Mouse (Mus musculus) hindbrain, embryonic 14.5 days (tissue): Measurements from ENCODE around the gene Disc1. TPM values are rescaled to one million over a fixed set of nuclear protein-coding genes. Genes with fewer than 3 reads are reported as not detected.

Source experiments
- ATAC-seq: fragments of 200-750 bp; cut with Nextera tagmentation; 2 replicates; pipeline ENCODE4 v1.8.0; 2017; ENCODE audit warnings: moderate number of reproducible peaks, mild to moderate bottlenecking, moderate TSS enrichment, moderate library complexity; ENCODE audit not compliant: low FRiP score
- DNase-seq: peaks from one replicate; pipeline ENCODE4 v3.0.0-alpha.2; 2015; ENCODE audit warnings: low spot score
- H3K27ac ChIP-seq: fragments of 300-500 bp; sonication (generic); 2 replicates; pipeline ENCODE4 v1.5.1; 2014; ENCODE audit warnings: mild to moderate bottlenecking, moderate library complexity
- H3K27me3 ChIP-seq: fragments of 300-500 bp; sonication (generic); 2 replicates; pipeline ENCODE4 v1.6.1; 2014; ENCODE audit warnings: mild to moderate bottlenecking, low read length, mixed read lengths; ENCODE audit not compliant: control insufficient read depth, insufficient read depth
- H3K36me3 ChIP-seq: fragments of 300-500 bp; sonication (generic); replicated peaks from 2 replicates; pipeline ENCODE4 v1.6.1; 2014; ENCODE audit not compliant: control insufficient read depth, insufficient read depth
- H3K4me1 ChIP-seq: fragments of 300-500 bp; sonication (generic); replicated peaks from 2 replicates; pipeline ENCODE4 v1.6.1; 2014; ENCODE audit warnings: antibody characterized with exemption, low read length, mixed read lengths; ENCODE audit not compliant: control insufficient read depth, insufficient read depth
- H3K4me2 ChIP-seq: fragments of 300-500 bp; sonication (generic); replicated peaks from 2 replicates; pipeline ENCODE4 v1.6.1; 2014; ENCODE audit warnings: mild to moderate bottlenecking, moderate library complexity
- H3K4me3 ChIP-seq: fragments of 300-500 bp; sonication (generic); replicated peaks from 2 replicates; pipeline ENCODE4 v1.5.1; 2014; ENCODE audit warnings: mild to moderate bottlenecking, low read length
- H3K9ac ChIP-seq: fragments of 300-500 bp; sonication (generic); 2 replicates; pipeline ENCODE4 v1.6.1; 2014
- H3K9me3 ChIP-seq: fragments of 300-500 bp; sonication (generic); 2 replicates; pipeline ENCODE4 v1.6.1; 2016; ENCODE audit warnings: low read length; ENCODE audit not compliant: control insufficient read depth
- WGBS: fragments of 180-500 bp; shearing (Covaris S2); extraction: QIAGEN DNeasy Blood & Tissue Kit; methylation state at CpG from one replicate; pipeline ENCODE4 v1.1.7; 2014; 5-methylcytosine and 5-hydroxymethylcytosine counted together
- polyA plus RNA-seq: library from polyadenylated mRNA; unstranded; fragments of >200 nt; fragmentation: Nextera tagmentation; extraction: Ambion mirVana; gene quantifications from 2 replicates; pipeline ENCODE4 v1.2.1, GENCODE M21; 2014

Disc1 gene
- polyA plus RNA-seq, 1 experiment from 2014 or later, result 1.8 TPM

DNA sequence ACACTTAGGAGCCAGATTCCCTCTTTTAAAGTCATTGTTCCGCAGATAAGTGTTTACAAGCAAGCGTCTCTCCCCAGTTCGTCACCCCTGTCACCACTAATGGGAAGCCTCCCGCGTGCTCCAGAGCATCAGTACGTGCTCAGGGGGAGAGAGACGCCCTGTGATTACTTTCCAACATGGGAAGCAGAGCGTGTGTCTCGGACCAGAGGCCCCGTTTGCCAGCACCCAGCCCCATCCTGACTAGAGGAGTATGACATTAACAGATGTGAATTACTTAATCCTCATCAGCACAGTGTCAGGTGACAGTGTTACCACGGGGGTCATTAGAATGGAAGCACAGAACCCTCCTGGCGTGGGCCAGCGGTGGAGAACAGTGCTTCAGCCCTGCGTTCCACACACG lies 15.3 kb upstream of the Disc1 start:
- DNase-seq, result no peak
- no peak overlapping the region for H3K4me2 ChIP-seq
- H3K4me1 ChIP-seq, result no peaks in the 10 kb centered on the region
- peaks cover 48% of the 10 kb centered on the region for H3K36me3 ChIP-seq
- ATAC-seq, result no peak
- H3K27me3 ChIP-seq, result no peaks in the 10 kb centered on the region
- H3K9me3 ChIP-seq, result no peaks in the 10 kb centered on the region
- no peak overlapping the region for H3K27ac ChIP-seq
- no peak overlapping the region for H3K4me3 ChIP-seq
- no peak overlapping the region for H3K9ac ChIP-seq
- 81% methylated on average over 15 of the region's 15 CpGs for WGBS

DNA sequence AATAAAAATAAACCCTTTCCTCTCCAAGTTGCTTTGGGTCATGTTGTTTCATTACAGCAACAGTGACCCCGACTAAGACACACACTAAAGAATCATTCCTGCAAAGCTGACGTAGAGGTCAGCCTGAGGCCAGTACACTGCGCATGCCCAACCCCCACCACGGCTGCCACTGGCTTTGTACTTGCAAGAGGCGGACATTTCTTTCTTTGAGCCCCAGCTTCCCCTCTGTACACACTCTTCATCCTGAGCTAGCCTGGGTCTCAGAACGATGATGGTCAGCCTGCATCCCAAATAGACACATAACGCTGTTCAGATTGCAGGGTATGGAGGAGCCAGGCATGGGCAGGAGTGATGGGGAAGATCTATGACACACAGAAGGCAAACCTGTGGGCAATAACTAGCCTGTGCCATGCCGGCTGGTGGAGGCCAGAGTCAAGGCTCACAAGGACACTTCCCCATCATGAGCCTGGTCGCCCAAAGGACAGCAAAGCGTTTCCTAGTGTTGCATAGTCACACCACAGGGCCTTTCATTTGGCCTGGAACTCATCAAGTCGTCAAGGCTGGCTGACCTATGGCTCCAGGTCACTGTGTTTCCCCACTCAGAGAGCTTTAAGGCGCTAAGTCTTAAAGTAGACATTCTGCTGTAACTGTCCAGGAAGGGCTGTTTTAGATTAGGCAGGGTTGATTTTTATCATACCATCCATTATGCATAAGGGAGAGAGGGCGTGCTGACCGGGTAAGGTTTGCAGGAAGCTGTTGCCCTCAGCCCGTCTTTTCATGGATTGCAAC lies 13.2 kb upstream of the Disc1 start:
- Histone ChIP-seq H3K27me3 (no peaks in the 10 kb centered on the region), H3K4me2 (no peak overlapping the region), H3K4me3 (no peak overlapping the region), H3K27ac (no peak overlapping the region), H3K36me3 (peaks cover 36% of the 10 kb centered on the region), H3K4me1 (no peaks in the 10 kb centered on the region), H3K9me3 (no peaks in the 10 kb centered on the region), H3K9ac (no peak overlapping the region)
- no peak for DNase-seq
- 80% methylated on average over 15 of the region's 15 CpGs for WGBS
- no peak for ATAC-seq

DNA sequence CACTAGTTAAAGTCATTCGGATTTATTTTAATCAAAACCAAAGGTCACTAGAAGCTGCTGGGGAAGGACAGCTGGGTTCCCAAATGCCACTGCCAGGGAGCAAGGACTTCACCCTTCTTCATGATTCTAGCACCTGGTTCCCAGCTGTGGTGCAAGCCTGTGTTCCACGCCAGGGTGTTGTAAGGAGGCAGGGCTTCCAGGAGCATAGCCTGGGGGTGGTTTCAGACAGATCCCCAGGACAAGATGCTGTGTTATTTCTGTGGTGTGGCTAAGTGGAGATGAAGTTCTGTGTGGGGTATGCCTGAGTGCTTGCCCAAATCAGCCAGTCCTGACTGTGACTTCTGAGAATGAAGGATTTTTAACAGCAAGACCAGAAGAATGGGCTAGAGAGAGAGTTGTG lies 12.5 kb upstream of the Disc1 start:
- ATAC-seq (no peak), DNase-seq (no peak)
- peaks cover 29% of the 10 kb centered on the region for H3K36me3 ChIP-seq
- no peaks in the 10 kb centered on the region for H3K27me3 ChIP-seq
- H3K4me1 ChIP-seq, result no peaks in the 10 kb centered on the region
- H3K27ac ChIP-seq, result no peak overlapping the region
- H3K4me3 ChIP-seq, result no peak overlapping the region
- H3K9ac ChIP-seq, result no peak overlapping the region
- 77% methylated on average over 2 of the region's 2 CpGs for WGBS
- no peaks in the 10 kb centered on the region for H3K9me3 ChIP-seq
- H3K4me2 ChIP-seq, result no peak overlapping the region

DNA sequence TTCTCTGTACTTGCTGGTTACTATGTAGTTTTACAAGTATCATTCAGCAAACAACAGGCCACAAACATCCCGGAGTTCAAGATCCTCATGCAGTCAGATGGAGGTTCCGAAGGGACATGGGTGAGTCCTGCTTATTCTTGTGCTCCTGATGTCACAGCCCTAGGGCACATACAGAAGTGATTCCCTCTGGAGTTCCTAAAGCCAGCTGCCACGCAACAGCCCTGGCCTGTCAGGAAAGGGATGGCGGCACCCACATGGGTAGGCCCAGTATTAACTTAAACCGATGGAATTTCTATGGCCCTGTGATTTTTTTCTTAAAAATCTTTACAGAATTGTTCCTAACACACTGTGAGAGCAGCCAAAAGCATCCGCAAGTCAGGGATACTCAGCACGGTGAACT lies 10.6 kb upstream of the Disc1 start:
- no peak for ATAC-seq
- Histone ChIP-seq H3K9me3 (no peaks in the 10 kb centered on the region), H3K4me1 (no peaks in the 10 kb centered on the region), H3K9ac (no peak overlapping the region), H3K27me3 (no peaks in the 10 kb centered on the region), H3K4me3 (no peak overlapping the region), H3K4me2 (no peak overlapping the region), H3K36me3 (0 out of 2 replicates have a peak, but pooled peaks cover 16% of the 10 kb centered on the region), H3K27ac (no peak overlapping the region; the same call in 1 of the 2 replicates)
- 74% methylated on average over 7 of the region's 7 CpGs for WGBS
- DNase-seq, result no peak

DNA sequence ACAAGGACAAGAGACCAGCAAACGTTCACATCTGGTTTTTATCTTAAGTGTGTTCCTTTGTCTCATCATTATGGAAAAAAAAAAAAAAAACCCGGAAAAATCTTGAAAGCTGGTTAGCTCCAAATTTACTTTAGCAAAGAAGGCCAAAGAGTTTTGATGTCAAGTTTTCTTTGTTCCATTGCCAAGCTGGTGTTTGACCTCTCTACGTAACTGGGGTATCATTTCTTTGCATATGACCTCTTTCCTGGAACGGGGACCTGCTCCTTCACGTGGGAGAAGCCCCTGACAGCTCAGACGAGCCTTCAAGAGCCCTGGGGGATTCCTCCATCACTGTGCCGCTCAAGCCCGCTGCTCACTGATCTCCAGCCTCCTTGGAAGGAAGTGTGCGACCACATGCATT lies 10.1 kb upstream of the Disc1 start:
- H3K27me3 ChIP-seq, result no peaks in the 10 kb centered on the region
- no peak overlapping the region for H3K9ac ChIP-seq
- ATAC-seq (no peak), DNase-seq (no peak)
- no peaks in the 10 kb centered on the region for H3K4me1 ChIP-seq
- WGBS, result 52% methylated on average over 9 of the region's 9 CpGs
- no peak overlapping the region for H3K4me3 ChIP-seq
- 0 out of 2 replicates have a peak, but pooled peaks cover 11% of the 10 kb centered on the region for H3K36me3 ChIP-seq
- no peaks in the 10 kb centered on the region for H3K9me3 ChIP-seq
- H3K27ac ChIP-seq, result no peak overlapping the region
- H3K4me2 ChIP-seq, result no peak overlapping the region

DNA sequence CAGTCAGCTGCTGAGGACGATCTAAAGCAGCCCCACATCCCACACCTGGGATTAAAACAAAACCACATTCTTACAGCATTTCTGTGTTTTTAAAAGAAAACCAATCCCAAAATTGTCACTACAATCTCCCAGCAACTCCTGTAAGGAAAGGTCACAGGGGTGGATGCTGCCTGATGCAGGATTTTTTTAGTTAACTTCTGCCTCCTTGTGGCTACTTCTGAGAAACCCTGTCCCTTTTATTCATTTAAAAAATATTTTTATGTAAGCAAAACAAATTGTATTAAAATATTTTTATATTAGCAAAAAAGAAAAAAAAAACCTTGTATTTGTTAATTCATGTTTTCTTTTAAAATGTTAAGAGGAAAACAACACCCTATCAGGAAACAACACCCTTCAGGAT lies 8.2 kb upstream of the Disc1 start:
- no peaks in the 10 kb centered on the region for H3K9me3 ChIP-seq
- no peak overlapping the region for H3K27ac ChIP-seq
- WGBS, result 90% methylated on average over 1 of the region's 1 CpGs
- H3K27me3 ChIP-seq, result no peaks in the 10 kb centered on the region
- no peak overlapping the region for H3K4me3 ChIP-seq
- no peak overlapping the region for H3K4me2 ChIP-seq
- no peaks in the 10 kb centered on the region for H3K4me1 ChIP-seq
- H3K9ac ChIP-seq, result no peak overlapping the region
- DNase-seq (no peak), ATAC-seq (no peak)
- H3K36me3 ChIP-seq, result no peaks in the 10 kb centered on the region

DNA sequence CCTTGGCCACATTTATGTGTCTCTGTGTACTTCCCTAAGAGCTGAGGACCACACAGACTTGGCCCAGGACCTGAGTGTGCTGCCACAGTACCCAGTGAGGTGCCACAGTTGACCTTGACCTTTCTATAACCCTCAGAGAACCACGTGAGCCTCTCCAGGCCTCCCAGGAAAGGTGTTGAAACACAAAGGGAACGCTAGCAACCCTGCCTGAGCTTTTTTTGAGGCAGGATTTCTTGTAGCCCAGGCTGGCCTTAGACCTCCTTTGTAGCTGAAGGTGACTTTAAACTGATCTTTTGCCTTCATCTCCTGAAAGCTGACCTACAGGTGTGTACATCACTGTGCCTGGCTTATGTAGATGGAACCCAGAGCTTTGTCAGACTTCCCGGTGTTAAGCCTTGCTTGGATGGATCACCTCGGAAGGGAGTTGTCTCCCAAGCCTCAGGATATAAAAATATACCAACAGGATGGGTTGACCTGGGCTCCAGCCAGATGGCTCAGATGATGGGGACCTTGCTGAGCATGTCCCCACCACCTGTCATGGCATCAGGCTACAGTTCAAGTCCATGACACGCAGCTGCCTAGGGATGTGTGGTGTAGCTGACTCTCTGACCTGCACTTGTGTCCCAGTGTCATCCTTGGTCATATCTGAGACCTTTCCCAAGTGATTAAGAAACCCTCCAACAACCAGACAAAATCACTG lies 4.8 kb upstream of the Disc1 start:
- Histone ChIP-seq H3K27ac (no peak overlapping the region), H3K27me3 (peaks cover 17% of the 10 kb centered on the region), H3K9me3 (0 out of 2 replicates have a peak, but pooled peaks cover 3% of the 10 kb centered on the region), H3K4me2 (no peak overlapping the region), H3K4me3 (no peak overlapping the region), H3K9ac (no peak overlapping the region), H3K4me1 (no peaks in the 10 kb centered on the region; the same call in 1 of the 2 replicates), H3K36me3 (no peaks in the 10 kb centered on the region)
- ATAC-seq, result no peak
- 67% methylated on average over 5 of the region's 5 CpGs for WGBS
- no peak for DNase-seq

DNA sequence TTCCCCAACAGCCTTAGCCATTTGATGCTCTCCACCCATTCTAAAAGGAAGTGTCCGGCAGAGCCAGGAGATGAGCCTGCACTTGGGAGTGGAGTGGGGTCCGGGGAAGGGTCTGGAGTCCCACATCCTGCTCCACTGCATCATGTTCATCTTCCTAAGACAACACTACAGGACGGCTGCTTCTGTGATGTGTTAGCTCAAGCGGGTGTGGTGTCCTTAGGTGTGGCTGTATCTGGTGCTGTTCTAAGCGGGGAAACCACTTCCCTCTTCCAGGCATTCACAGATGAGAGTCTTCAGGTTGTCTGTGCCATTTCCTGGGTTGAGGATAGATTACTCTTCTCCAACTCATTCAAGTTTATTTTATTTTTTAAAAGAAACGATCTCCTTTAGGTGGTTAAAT lies 4.2 kb upstream of the Disc1 start:
- Histone ChIP-seq H3K4me1 (no peaks in the 10 kb centered on the region; the same call in 1 of the 2 replicates), H3K27ac (no peak overlapping the region), H3K36me3 (no peaks in the 10 kb centered on the region), H3K27me3 (peaks cover 24% of the 10 kb centered on the region), H3K9me3 (0 out of 2 replicates have a peak, but pooled peaks cover 3% of the 10 kb centered on the region), H3K4me3 (no peak overlapping the region), H3K9ac (no peak overlapping the region), H3K4me2 (no peak overlapping the region)
- ATAC-seq (no peak), DNase-seq (no peak)
- WGBS, result 90% methylated on average over 6 of the region's 6 CpGs

DNA sequence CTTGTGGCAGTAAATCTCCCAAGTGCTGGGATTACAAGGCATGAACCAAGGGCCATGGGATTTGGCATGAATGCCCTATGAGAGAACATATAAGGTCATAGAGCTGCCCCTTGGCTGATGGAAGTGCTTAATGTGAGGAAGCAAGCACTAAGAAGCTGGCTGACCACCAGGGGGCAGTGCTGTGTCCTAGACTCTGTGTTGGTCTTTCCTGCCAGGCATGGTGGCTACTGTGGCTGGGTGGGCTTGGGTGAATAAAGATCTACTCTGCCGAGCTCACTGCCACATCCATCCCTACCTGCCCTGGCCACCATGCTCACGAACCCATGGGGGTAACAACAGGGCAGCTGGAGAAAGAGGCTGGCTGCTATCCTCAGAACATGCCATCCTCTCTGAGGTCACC lies 2.0 kb upstream of the Disc1 start:
- Histone ChIP-seq H3K4me1 (no peaks in the 10 kb centered on the region; the same call in 1 of the 2 replicates), H3K9me3 (0 out of 2 replicates have a peak, but pooled peaks cover 3% of the 10 kb centered on the region), H3K4me3 (no peak overlapping the region), H3K27ac (no peak overlapping the region), H3K27me3 (peaks cover 34% of the 10 kb centered on the region), H3K36me3 (no peaks in the 10 kb centered on the region), H3K9ac (no peak overlapping the region), H3K4me2 (no peak overlapping the region)
- ATAC-seq (no peak), DNase-seq (peak; percentile 76)
- WGBS, result 48% methylated on average over 2 of the region's 2 CpGs
